8 mouse cellular contexts compared by ENCODE assay signal in the genomic region with DNA sequence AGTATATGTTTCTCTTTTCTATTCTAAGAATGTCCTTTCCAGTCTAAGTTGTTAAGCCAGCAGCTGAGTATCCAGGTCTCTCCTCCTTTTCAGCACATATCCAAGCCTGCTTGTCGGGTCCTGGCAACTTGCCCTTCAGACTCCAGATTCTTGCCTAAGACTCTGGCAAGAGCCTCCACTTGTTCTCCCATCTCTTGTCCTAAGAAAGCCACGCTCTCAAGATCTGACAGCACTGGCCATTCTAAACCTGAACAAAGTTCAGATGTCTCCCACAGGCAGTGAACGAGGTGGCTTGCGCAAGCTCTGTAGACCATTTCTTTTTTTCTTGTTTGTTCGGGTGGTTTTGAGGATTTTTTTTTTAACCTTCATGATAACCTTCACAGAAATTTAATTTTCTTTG.
A peak's percentile ranks its signal among the peaks of the same experiment; 100 is the strongest.
DNase-seq lines count a peak whose midpoint lies in the region; ATAC-seq and TF ChIP-seq lines count a peak whose summit lies in the region.

No protein-coding gene starts in this region.

- WGBS in heart, embryonic 12.5 days, result 64% methylated on average over 5 of the region's 5 CpGs
- 58% methylated on average over 5 of the region's 5 CpGs for WGBS in heart, postnatal 0 days

- no peaks in the 10 kb centered on the region for H3K36me3 ChIP-seq in heart, embryonic 12.5 days
- H3K36me3 ChIP-seq in heart, postnatal 0 days (replicated peaks; ENCODE audit: control insufficient read depth, insufficient read depth, low read length), result 0 out of 2 replicates have a peak, but pooled peaks cover 7% of the 10 kb centered on the region

- no peak overlapping the region for H3K4me2 ChIP-seq in heart, embryonic 12.5 days
- H3K4me2 ChIP-seq in heart, postnatal 0 days (ENCODE audit: low read depth, low read length), result no peak overlapping the region

- TF ChIP-seq CTCF in heart, postnatal 0 days (IDR thresholded peaks at IDR 0.05; ENCODE audit: low read depth), result no peak

- no peaks in the 10 kb centered on the region for H3K27me3 ChIP-seq in heart, embryonic 12.5 days (replicated peaks)
- H3K27me3 ChIP-seq in heart, postnatal 0 days (ENCODE audit: control insufficient read depth, insufficient read depth, low read length), result no peaks in the 10 kb centered on the region

- peak; percentile 86 to 88 for DNase-seq in heart, adult 18-20 months
- DNase-seq in adrenal gland, postnatal 25 days, result peak; percentile 42
- peak; percentile 36 for DNase-seq in heart, postnatal 0 days (ENCODE audit: low spot score)
- DNase-seq in lung, adult 18-20 months, result peak; percentile 86 to 92
- DNase-seq in layer of hippocampus, adult 9-11 months, result no peak
- DNase-seq in layer of hippocampus, adult 11-12 months (ENCODE audit: low spot score), result no peak

- no peak overlapping the region for H3K27ac ChIP-seq in heart, embryonic 12.5 days (ENCODE audit: poor library complexity, severe bottlenecking)
- H3K27ac ChIP-seq in heart, postnatal 0 days (ENCODE audit: low read depth), result peak overlapping the region; percentile 46; the same call in 1 of the 2 replicates

- no peak for TF ChIP-seq EP300 in heart, postnatal 0 days (IDR thresholded peaks at IDR 0.05; ENCODE audit: low read depth)

- H3K9ac ChIP-seq in heart, embryonic 12.5 days, result no peak overlapping the region
- H3K9ac ChIP-seq in heart, postnatal 0 days (replicated peaks; ENCODE audit: low read depth, low read length), result no peak overlapping the region

- no peak for ATAC-seq in heart, embryonic 12.5 days (ENCODE audit: insufficient number of reproducible peaks, low FRiP score)
- ATAC-seq in heart, postnatal 0 days (ENCODE audit: insufficient read depth, low read depth), result no peak
- ATAC-seq in erythroblast, adult 5-6 weeks (replicated peaks; ENCODE audit: low FRiP score, poor library complexity, severe bottlenecking), result no peak

- H3K9me3 ChIP-seq in heart, embryonic 12.5 days (replicated peaks), result no peaks in the 10 kb centered on the region
- H3K9me3 ChIP-seq in heart, postnatal 0 days (replicated peaks; ENCODE audit: control insufficient read depth, low read length), result no peaks in the 10 kb centered on the region

- H3K4me3 ChIP-seq in heart, embryonic 12.5 days, result no peak overlapping the region
- H3K4me3 ChIP-seq in heart, postnatal 0 days (ENCODE audit: low read depth, low read length), result no peak overlapping the region

- peaks cover 59% of the 10 kb centered on the region for H3K4me1 ChIP-seq in heart, embryonic 12.5 days (replicated peaks)
- H3K4me1 ChIP-seq in heart, postnatal 0 days (ENCODE audit: control insufficient read depth, insufficient read depth), result peaks cover 54% of the 10 kb centered on the region

Comparison
In these comparisons a context has a peak if more than half of its experiments do, and no peak if none do; other contexts are left out.
1. DNase-seq: peak in heart, adult 18-20 months (2 of 2), adrenal gland, postnatal 25 days (single experiment), heart, postnatal 0 days (single experiment) and lung, adult 18-20 months (2 of 2); none in layer of hippocampus, adult 9-11 months (single experiment) and layer of hippocampus, adult 11-12 months (single experiment).